Mouse (Mus musculus) CH12.LX (cell line): ENCODE results near the gene Wdr72.

Source experiments
- CTCF ChIP-seq, 2 experiments: IDR thresholded peaks in 1 of 2; conservative IDR thresholded peaks in 1 of 2; 2 replicates each; pipeline ENCODE4 v1.5.1; 2011 to 2012; ENCODE audit warnings: low read depth in 2 of 2, low read length in 2 of 2, improper control_type of control experiment in 1 of 2, inconsistent platforms in 1 of 2, mild to moderate bottlenecking in 1 of 2, moderate library complexity in 1 of 2
- GABPA ChIP-seq: IDR thresholded peaks from 2 replicates; pipeline ENCODE4 v1.6.1; 2012; ENCODE audit warnings: low read depth, low read length, improper control_type of control experiment, inconsistent platforms; ENCODE audit not compliant: insufficient replicate concordance
- MXI1 ChIP-seq: IDR thresholded peaks from 2 replicates; pipeline ENCODE4 v1.6.1; 2011; ENCODE audit warnings: mild to moderate bottlenecking, low read depth, low read length, improper control_type of control experiment
- NRF1 ChIP-seq: IDR thresholded peaks from 2 replicates; pipeline ENCODE4 v1.6.1; 2014; ENCODE audit warnings: low read depth, mild to moderate bottlenecking, inconsistent platforms, low read length, improper control_type of control experiment, moderate library complexity
- SMC3 ChIP-seq: IDR thresholded peaks from 2 replicates; pipeline ENCODE4 v1.6.1; 2011; ENCODE audit warnings: low read depth, low read length, improper control_type of control experiment
- ZMIZ1 ChIP-seq: IDR thresholded peaks from 2 replicates; pipeline ENCODE4 v1.6.1; 2012; ENCODE audit warnings: low read depth, mild to moderate bottlenecking, inconsistent platforms, low read length, improper control_type of control experiment

DNA sequence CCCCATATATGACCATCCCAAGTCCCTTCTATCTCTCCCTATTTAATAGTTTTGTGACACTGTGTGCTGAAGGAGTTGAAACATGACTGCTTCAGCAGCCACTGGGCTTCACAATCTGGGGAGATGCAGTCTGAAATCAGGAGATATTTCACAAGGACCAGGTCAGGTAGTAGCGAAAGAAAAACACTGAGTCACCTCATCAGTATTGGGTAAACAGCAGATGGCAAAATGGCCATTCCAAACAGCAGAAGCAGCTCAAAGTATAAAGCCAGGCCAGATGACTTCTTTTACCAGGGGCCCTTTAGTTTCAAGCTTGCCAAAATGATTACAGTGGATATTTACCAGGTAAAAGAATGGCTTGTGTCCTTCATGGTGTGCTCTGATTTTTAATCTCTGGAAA lies 215.8 kb downstream of the Wdr72 start:
- TF ChIP-seq MXI1 (no peak), SMC3 (no peak), CTCF (conservative IDR thresholded peaks at IDR 0.05 in 1 of 2, IDR thresholded peaks at IDR 0.05 in 1 of 2; ENCODE audit: low read depth in 2 of 2, low read length in 2 of 2) (no peak), ZMIZ1 (no peak), GABPA (no peak), NRF1 (no peak)
